Mouse (Mus musculus) layer of hippocampus, adult 2 months (tissue): ENCODE measurements at regions not wholly inside any gene's neighbourhood (a gene's known extent, or its start where the extent isn't known, plus 50 kb on each side); places are given as distances from the start of the nearest gene placed in this dataset.

Experiments
- DNase-seq, 2 experiments: peaks; one replicate each; pipeline ENCODE4 v3.0.0; 2022; ENCODE audit warnings: low spot score in 2 of 2
- H3K27ac ChIP-seq: fragments of 200-600 bp; 2 replicates; pipeline ENCODE4 v1.8.1; 2022
- H3K4me3 ChIP-seq: fragments of 200-600 bp; 2 replicates; pipeline ENCODE4 v1.8.1; 2022; ENCODE audit warnings: mild to moderate bottlenecking
- CTCF ChIP-seq: fragments of 200-600 bp; conservative IDR thresholded peaks from 2 replicates; pipeline ENCODE4 v1.8.1; 2022; ENCODE audit warnings: antibody characterized with exemption, mild to moderate bottlenecking, moderate library complexity

DNA sequence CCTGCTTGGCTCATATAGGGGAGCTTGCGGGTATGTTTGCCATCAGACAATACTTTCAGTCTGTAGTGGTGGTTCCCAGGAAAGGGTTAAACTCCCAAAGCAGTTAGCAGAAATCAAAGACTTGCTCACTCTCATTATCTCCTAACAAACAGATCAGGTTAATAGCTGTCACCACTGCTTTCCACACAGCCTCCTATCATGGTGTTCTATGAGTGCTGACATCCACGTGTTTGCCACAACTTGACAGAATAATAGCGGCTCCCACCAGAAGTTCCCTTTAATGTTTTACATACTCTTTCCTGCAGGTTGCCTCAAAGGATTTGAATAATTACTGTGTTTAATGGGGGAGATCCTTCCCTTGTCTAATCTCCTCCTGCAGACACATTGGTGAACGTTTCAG is 97.5 kb upstream of the Card11 start:
- TF ChIP-seq CTCF = no peak
- no peak overlapping the region for H3K27ac ChIP-seq
- H3K4me3 ChIP-seq = no peak overlapping the region
- DNase-seq = no peak

DNA sequence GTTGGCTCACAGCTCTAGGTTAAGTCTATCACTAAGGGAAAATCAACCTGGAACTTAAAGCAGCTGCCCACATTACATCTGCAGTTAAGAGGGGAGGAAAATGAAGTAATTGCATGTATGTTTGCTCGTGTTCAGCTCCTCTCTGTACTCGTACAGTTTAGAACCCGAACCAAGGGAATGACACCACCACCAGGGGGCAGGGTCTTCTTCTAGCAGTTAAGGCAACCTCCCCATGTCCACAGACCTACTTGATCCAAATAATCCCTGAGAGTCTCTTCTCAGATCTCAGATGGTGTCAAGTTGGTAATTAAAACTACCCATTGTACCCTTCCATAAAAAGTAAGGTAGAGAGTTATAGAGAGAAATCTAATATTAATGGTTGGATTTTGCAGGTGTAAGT is 111.3 kb upstream of the Card11 start:
- Histone ChIP-seq H3K4me3 (no peak overlapping the region), H3K27ac (no peak overlapping the region)
- peak; percentile 54 for TF ChIP-seq CTCF
- no peak for DNase-seq

DNA sequence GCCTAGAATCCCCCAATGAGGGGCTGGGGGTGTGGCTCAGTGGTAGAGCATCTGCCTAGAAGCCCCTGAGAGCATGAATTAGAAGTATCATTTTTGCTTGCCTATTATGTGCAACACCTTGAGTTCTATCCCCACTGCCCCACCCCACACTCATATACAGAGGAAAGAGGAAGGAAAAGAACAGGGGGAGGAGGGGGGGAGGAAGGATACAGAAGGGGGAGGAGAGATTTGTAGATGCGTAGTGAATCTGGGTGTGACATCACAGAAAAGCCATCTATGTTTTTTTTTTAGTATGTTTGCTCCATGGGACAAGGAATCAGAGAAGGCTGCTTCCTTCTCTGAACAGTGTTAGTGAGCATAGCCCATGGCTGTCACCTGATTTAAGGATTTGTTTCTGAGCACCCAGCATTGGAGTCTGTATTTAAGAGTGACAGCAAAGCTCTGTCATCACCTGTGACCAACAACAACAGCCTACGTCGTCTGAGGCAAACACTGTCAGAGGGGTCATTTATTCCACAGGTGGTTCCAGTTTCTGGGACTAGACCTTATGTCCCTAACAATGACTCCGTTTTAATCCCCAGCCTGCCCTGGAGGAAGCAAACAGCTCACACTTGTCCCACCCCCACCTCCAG is 115.0 kb upstream of the Card11 start:
- no peak for DNase-seq
- no peak for TF ChIP-seq CTCF
- Histone ChIP-seq H3K27ac (no peak overlapping the region), H3K4me3 (no peak overlapping the region)

DNA sequence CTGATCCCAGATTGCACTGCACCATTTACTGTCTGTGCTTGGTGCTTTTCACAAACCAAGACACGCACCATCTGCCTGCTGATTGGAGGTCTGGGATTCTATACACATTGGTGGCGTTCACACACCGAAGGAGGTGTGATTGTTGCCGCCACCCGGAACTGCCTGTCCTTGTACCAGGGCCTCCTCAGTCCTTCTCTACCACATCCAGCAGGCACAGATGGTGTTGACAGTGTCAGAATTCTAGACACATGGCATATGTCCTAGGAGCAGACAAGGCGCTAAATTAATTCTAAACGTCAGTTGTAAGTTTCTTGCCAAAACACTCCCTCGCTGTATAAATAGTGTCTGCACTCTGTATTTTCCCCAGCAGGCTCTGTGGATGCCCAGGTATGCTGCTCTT is 115.6 kb upstream of the Card11 start:
- Histone ChIP-seq H3K27ac (no peak overlapping the region), H3K4me3 (no peak overlapping the region)
- TF ChIP-seq CTCF = peak; percentile 54
- DNase-seq = peak; percentile 70 to 90

- Histone ChIP-seq H3K4me3 (no peak overlapping the region), H3K27ac (no peak overlapping the region)
- no peak for TF ChIP-seq CTCF
- no peak for DNase-seq
These were observed 115.4 kb upstream of the Sdk1 start for GRCm38 (mm10) chr5:141125870-141126269.

DNA sequence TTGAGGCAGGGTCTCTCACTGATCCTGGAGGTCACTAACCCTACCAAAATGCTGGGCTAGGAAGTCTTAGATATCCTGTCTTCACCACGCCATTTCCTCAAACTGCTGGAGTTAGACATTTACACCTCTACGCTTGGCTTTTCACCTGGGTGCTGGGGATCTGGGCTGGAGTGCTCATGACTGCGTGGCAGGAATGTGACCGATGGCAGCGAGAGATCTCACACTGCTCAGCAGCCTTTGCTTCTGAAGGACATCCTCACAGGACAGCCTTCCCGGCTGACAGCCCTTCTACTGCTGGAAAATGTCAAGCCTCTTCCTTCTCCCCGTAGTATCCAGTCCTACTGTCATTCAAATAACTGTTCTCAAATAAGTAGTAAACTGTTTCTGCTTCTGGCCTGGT is 114.8 kb upstream of the Sdk1 start:
- Histone ChIP-seq H3K27ac (no peak overlapping the region), H3K4me3 (no peak overlapping the region)
- no peak for TF ChIP-seq CTCF
- no peak for DNase-seq

- no peak for TF ChIP-seq CTCF
These were observed 110.3 kb upstream of the Sdk1 start for GRCm38 (mm10) chr5:141131036-141131435.

DNA sequence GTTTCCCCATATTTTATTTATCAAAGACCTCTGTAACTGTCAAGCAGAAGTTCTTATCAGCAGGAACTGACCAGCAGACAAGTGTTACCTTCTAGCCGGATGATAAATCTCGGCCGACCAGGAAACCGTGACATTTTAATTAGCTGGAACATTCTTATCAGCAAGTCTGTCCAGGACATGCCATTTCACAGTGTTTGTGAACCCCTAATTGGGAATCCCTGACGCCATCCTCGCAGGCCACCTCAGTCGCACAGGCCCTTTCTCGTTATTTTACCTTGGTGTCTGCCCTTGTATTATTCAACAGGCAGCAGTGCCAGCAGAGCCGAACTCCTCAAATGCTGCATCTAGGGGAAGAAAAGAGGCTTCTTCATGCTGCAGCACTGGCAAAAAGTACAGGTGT is 109.4 kb upstream of the Sdk1 start:
- TF ChIP-seq CTCF = no peak
- no peak for DNase-seq
- Histone ChIP-seq H3K27ac (no peak overlapping the region), H3K4me3 (no peak overlapping the region)

More at GRCm38 (mm10) chr5:141131036-141131435, 110.3 kb upstream of the Sdk1 start:
- H3K4me3 ChIP-seq = no peak overlapping the region
- H3K27ac ChIP-seq = no peak overlapping the region
- no peak for DNase-seq

- H3K27ac ChIP-seq = no peak overlapping the region
- TF ChIP-seq CTCF = no peak
- DNase-seq = no peak
- H3K4me3 ChIP-seq = no peak overlapping the region
These were observed 105.1 kb upstream of the Sdk1 start for GRCm38 (mm10) chr5:141136239-141136638.

DNA sequence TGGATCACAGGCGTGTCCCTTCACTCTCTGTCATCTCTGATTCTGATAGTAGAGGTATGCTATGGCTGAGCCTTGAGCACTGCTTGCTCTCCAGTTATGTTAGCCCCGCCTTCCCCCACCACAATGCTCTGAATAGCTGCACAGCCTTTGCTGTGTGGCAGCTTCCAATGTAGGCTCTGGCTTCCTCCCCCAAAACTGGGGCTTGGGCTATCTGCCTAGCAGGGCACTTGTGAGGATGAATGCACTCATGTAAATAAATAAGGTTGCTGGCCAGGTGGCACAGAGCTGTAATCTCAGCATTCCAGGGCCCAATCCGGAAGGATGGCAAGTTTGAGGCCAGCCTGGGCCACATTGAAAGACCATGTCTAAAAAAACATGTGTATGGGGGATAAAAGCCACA is 103.6 kb upstream of the Sdk1 start:
- DNase-seq = no peak
- Histone ChIP-seq H3K27ac (no peak overlapping the region), H3K4me3 (no peak overlapping the region)
- no peak for TF ChIP-seq CTCF

- H3K4me3 ChIP-seq = peak overlapping the region; percentile 27
- DNase-seq = no peak
- no peak overlapping the region for H3K27ac ChIP-seq
- TF ChIP-seq CTCF = no peak
These were observed 102.4 kb upstream of the Sdk1 start for GRCm38 (mm10) chr5:141138771-141139360.

GRCm38 (mm10) chr5:141139361-141139912 is 101.9 kb upstream of the Sdk1 start:
- DNase-seq = no peak
- no peak for TF ChIP-seq CTCF
- Histone ChIP-seq H3K4me3 (peak overlapping the region; percentile 27), H3K27ac (no peak overlapping the region)

GRCm38 (mm10) chr5:141160391-141160790 is 80.9 kb upstream of the Sdk1 start:
- no peak for TF ChIP-seq CTCF
- H3K4me3 ChIP-seq = no peak overlapping the region
- no peak for DNase-seq
- H3K27ac ChIP-seq = no peak overlapping the region

DNA sequence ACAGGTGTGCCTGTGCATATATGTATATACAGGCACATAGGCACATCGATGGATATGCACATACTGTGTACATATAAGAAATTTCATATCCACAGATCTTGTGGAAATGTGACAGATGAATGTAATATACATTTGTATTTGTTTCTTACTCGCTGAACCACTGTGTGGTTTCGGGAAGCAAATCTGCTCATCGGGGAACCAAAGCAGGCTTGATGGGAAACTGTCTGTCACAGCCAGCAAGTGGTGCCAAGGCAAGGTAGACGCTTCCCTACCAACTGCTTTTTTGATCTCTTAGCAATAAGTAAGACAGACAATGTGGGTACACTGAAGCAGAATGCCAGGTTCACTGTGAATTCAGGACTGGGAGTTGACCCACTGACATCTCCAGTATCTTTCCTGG is 80.3 kb upstream of the Sdk1 start:
- DNase-seq = peak in 1 of 2 experiments; percentile 25
- Histone ChIP-seq H3K4me3 (no peak overlapping the region), H3K27ac (no peak overlapping the region)
- no peak for TF ChIP-seq CTCF
